Mouse (Mus musculus): ENCODE results near the gene Fam20c. TPM values are rescaled to one million over a fixed set of nuclear protein-coding genes. Genes with fewer than 3 reads are reported as not detected.

Fam20c gene
- polyA plus RNA-seq, 1 experiment = 10.8 TPM

GRCm38 (mm10) chr5:138769126-138769525, 14.8 kb downstream of the Fam20c start:
- no peak overlapping the region for H3K27ac ChIP-seq (ENCODE audit: insufficient read depth, low read length)
- no peak for TF ChIP-seq POLR2A (IDR thresholded peaks at IDR 0.05; ENCODE audit: low read depth, low read length)
- no peak for TF ChIP-seq CTCF (IDR thresholded peaks at IDR 0.05; ENCODE audit: borderline replicate concordance, insufficient read depth, low read length)
- no peak overlapping the region for H3K4me3 ChIP-seq (ENCODE audit: insufficient read depth, low read length)
- H3K4me1 ChIP-seq (ENCODE audit: control insufficient read depth, insufficient read depth, low read length) = no peaks in the 10 kb centered on the region

- TF ChIP-seq CTCF (IDR thresholded peaks at IDR 0.05; ENCODE audit: borderline replicate concordance, insufficient read depth, low read length) (no peak), POLR2A (IDR thresholded peaks at IDR 0.05; ENCODE audit: low read depth, low read length) (no peak)
- H3K4me3 ChIP-seq (ENCODE audit: insufficient read depth, low read length) = no peak overlapping the region
- no peak overlapping the region for H3K27ac ChIP-seq (ENCODE audit: insufficient read depth, low read length)
- no peaks in the 10 kb centered on the region for H3K4me1 ChIP-seq (ENCODE audit: control insufficient read depth, insufficient read depth, low read length)
Observed at GRCm38 (mm10) chr5:138775096-138775495, 20.8 kb downstream of the Fam20c start.

- Histone ChIP-seq H3K4me3 (ENCODE audit: insufficient read depth, low read length) (no peak overlapping the region), H3K4me1 (ENCODE audit: control insufficient read depth, insufficient read depth, low read length) (no peaks in the 10 kb centered on the region), H3K27ac (ENCODE audit: insufficient read depth, low read length) (no peak overlapping the region)
- TF ChIP-seq CTCF (IDR thresholded peaks at IDR 0.05; ENCODE audit: borderline replicate concordance, insufficient read depth, low read length) (no peak), POLR2A (IDR thresholded peaks at IDR 0.05; ENCODE audit: low read depth, low read length) (no peak)
Observed at GRCm38 (mm10) chr5:138776346-138776745, 22.0 kb downstream of the Fam20c start.

- H3K27ac ChIP-seq (ENCODE audit: insufficient read depth, low read length) = no peak overlapping the region
- H3K4me1 ChIP-seq (ENCODE audit: control insufficient read depth, insufficient read depth, low read length) = no peaks in the 10 kb centered on the region
- no peak for TF ChIP-seq POLR2A (IDR thresholded peaks at IDR 0.05; ENCODE audit: low read depth, low read length)
- TF ChIP-seq CTCF (IDR thresholded peaks at IDR 0.05; ENCODE audit: borderline replicate concordance, insufficient read depth, low read length) = no peak
- H3K4me3 ChIP-seq (ENCODE audit: insufficient read depth, low read length) = no peak overlapping the region
Observed at GRCm38 (mm10) chr5:138778731-138779463, 24.6 kb downstream of the Fam20c start.

GRCm38 (mm10) chr5:138779655-138780054, 25.3 kb downstream of the Fam20c start:
- H3K4me1 ChIP-seq (ENCODE audit: control insufficient read depth, insufficient read depth, low read length) = no peaks in the 10 kb centered on the region
- TF ChIP-seq CTCF (IDR thresholded peaks at IDR 0.05; ENCODE audit: borderline replicate concordance, insufficient read depth, low read length) = no peak
- no peak overlapping the region for H3K4me3 ChIP-seq (ENCODE audit: insufficient read depth, low read length)
- no peak overlapping the region for H3K27ac ChIP-seq (ENCODE audit: insufficient read depth, low read length)

DNA sequence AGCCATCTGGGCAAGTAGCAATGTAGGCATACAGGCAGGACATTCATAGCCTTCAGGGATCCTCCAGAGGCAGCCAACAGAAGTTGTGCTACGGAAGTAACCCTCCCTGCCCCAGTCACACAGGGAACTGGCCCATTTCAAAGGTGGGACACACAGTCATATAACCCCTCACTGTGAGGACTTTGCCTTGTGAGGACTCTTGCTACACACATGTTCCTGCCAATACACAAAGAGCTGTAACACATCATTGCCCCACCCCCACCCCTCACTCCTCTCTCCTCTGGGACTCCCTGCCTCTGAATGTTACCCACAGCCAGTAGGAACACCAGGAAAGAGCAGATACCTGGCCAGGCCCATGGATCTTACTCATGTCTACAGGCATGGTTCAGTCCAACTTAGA, 28.4 kb downstream of the Fam20c start:
- TF ChIP-seq CTCF (IDR thresholded peaks at IDR 0.05; ENCODE audit: borderline replicate concordance, insufficient read depth, low read length) (no peak), POLR2A (IDR thresholded peaks at IDR 0.05; ENCODE audit: low read depth, low read length) (no peak)
- H3K4me1 ChIP-seq (ENCODE audit: control insufficient read depth, insufficient read depth, low read length) = no peaks in the 10 kb centered on the region
- H3K27ac ChIP-seq (ENCODE audit: insufficient read depth, low read length) = no peak overlapping the region
- no peak overlapping the region for H3K4me3 ChIP-seq (ENCODE audit: insufficient read depth, low read length)

GRCm38 (mm10) chr5:138783181-138783580, 28.9 kb downstream of the Fam20c start:
- Histone ChIP-seq H3K27ac (ENCODE audit: insufficient read depth, low read length) (no peak overlapping the region), H3K4me1 (ENCODE audit: control insufficient read depth, insufficient read depth, low read length) (no peaks in the 10 kb centered on the region), H3K4me3 (ENCODE audit: insufficient read depth, low read length) (no peak overlapping the region)
- TF ChIP-seq CTCF (IDR thresholded peaks at IDR 0.05; ENCODE audit: borderline replicate concordance, insufficient read depth, low read length) (no peak), POLR2A (IDR thresholded peaks at IDR 0.05; ENCODE audit: low read depth, low read length) (no peak)

GRCm38 (mm10) chr5:138785986-138786515, 31.7 kb downstream of the Fam20c start:
- H3K27ac ChIP-seq (ENCODE audit: insufficient read depth, low read length) = no peak overlapping the region
- TF ChIP-seq POLR2A (IDR thresholded peaks at IDR 0.05; ENCODE audit: low read depth, low read length) (no peak), CTCF (IDR thresholded peaks at IDR 0.05; ENCODE audit: borderline replicate concordance, insufficient read depth, low read length) (no peak)
- no peak overlapping the region for H3K4me3 ChIP-seq (ENCODE audit: insufficient read depth, low read length)
- no peaks in the 10 kb centered on the region for H3K4me1 ChIP-seq (ENCODE audit: control insufficient read depth, insufficient read depth, low read length)

GRCm38 (mm10) chr5:138787648-138788047, 33.3 kb downstream of the Fam20c start:
- Histone ChIP-seq H3K4me1 (ENCODE audit: control insufficient read depth, insufficient read depth, low read length) (no peaks in the 10 kb centered on the region), H3K4me3 (ENCODE audit: insufficient read depth, low read length) (no peak overlapping the region), H3K27ac (ENCODE audit: insufficient read depth, low read length) (no peak overlapping the region)
- TF ChIP-seq CTCF (IDR thresholded peaks at IDR 0.05; ENCODE audit: borderline replicate concordance, insufficient read depth, low read length) (no peak), POLR2A (IDR thresholded peaks at IDR 0.05; ENCODE audit: low read depth, low read length) (no peak)

- Histone ChIP-seq H3K4me1 (ENCODE audit: control insufficient read depth, insufficient read depth, low read length) (no peaks in the 10 kb centered on the region), H3K4me3 (ENCODE audit: insufficient read depth, low read length) (no peak overlapping the region), H3K27ac (ENCODE audit: insufficient read depth, low read length) (no peak overlapping the region)
- no peak for TF ChIP-seq POLR2A (IDR thresholded peaks at IDR 0.05; ENCODE audit: low read depth, low read length)
- no peak for TF ChIP-seq CTCF (IDR thresholded peaks at IDR 0.05; ENCODE audit: borderline replicate concordance, insufficient read depth, low read length)
Observed at GRCm38 (mm10) chr5:138788481-138789211, 34.3 kb downstream of the Fam20c start.
